Mouse (Mus musculus) adrenal gland, postnatal 36 days (tissue): ENCODE data around the gene Ece1. TPM values are rescaled to one million over a fixed set of nuclear protein-coding genes. Genes with fewer than 3 reads are reported as not detected.

Experiments
- DNase-seq, 2 experiments: peaks; one replicate each; pipeline ENCODE4 v3.0.0; 2021; ENCODE audit warnings: mixed read lengths in 1 of 2
- total RNA-seq, 2 experiments: library from RNA; stranded (reverse); gene quantifications; 2 replicates each; pipeline ENCODE4 v1.2.3; 2021

Ece1 gene
- total RNA-seq, 2 experiments from 2014 or later, result 256 to 280 TPM

DNA sequence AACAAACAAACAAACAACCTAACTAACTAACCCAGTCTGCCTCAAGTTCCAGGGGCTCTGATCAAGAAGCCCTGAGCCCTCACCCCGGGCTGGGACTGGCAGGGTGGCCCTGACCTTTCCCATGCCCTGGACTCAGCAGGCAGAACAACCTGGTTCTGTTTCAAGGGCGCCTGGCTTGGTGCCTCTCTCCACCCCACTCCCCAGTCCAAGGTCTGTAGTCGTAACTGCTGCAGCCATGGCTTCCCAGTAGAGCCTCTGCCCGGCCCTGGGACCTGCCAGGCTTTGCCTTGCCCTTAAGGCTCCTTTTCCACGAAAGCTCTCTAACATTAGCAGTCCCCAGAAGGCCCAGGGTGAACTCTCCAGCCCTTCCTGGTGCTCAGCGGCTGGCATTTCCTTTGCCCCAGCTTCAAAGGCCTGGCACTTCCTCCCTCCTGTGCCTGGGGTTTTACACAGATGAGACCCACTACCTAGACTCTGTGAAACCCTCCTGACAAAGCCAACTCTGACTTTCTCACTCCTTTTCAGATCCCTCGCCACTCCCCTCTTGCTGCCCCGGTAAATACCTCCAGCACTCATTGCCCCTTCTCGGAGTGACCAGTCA lies 6.2 kb upstream of the Ece1 start:
- DNase-seq, result peak; percentile 94

GRCm38 (mm10) chr4:137857116-137857515 lies 4.9 kb upstream of the Ece1 start:
- DNase-seq, result peak; percentile 69 to 75

- DNase-seq, result no peak
These were observed 3.7 kb upstream of the Ece1 start for GRCm38 (mm10) chr4:137858371-137858770.

DNA sequence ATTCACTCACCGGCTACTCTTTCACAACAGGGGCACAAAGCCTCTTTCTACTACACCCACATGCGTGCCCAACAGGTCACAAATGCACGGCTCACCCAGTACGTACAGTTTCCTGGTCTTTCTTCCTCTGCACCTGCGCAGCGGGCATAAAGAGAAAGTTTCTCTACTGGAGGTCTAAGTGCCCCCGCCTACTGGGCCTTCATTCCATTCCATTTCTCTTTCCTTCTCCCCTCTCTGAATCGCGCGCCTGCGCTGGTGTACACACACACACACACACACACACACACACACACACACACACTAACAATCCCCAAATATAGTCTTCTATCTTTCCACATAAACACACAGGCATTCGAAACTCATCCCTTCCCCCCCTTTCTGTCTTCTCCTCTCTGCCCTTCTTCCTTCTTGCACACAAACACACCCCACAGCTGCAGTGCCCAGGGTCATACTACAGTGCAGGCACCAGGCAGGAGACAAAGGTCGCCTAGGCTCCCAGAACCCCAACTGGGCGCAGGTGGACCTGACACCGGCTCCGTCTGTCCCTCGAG lies 501 bp upstream of the Ece1 start:
- peak in 1 of 2 experiments; percentile 49 for DNase-seq

GRCm38 (mm10) chr4:137862516-137863240 lies 641 bp downstream of the Ece1 start:
- DNase-seq, result peak; percentile 68 to 81

DNA sequence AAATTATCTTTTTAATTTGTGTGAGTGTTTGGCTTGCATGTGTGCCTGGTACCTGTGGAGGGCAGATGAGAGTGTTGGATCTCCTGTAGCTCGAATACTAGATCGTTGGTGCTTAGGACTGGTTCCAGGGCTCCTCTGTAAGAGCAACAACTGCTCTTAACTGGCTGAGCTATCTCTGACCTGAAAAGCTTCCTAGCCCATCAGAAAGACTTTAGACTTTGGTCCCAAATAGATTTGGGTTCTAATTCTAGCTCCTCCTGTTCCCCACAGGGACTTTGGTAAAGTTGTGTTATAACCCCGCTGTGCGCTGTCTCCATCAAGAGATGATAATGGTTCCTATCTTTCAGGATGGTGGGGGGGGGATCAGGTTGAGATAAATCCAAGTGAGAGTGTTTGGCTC lies 2.0 kb downstream of the Ece1 start:
- DNase-seq, result no peak

DNA sequence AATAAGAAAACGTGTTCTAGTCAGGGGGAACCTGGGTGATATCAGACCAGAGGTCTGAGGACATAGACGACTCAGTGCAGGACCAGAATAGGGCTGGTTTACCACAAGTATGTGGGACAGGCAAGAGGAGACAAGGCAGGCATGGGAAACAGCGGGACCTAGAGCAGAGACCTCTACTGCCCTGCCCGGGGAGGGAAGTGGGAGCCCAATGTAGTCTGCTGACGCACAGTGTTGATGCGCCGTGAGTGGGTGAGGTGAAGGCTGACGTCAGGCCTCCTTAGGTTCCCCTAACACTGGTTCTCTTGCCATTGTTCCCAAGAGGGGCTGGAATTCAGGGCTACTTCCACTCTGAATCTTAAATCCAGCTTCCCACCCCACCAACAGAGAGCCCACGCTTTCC lies 2.7 kb downstream of the Ece1 start:
- no peak for DNase-seq

DNA sequence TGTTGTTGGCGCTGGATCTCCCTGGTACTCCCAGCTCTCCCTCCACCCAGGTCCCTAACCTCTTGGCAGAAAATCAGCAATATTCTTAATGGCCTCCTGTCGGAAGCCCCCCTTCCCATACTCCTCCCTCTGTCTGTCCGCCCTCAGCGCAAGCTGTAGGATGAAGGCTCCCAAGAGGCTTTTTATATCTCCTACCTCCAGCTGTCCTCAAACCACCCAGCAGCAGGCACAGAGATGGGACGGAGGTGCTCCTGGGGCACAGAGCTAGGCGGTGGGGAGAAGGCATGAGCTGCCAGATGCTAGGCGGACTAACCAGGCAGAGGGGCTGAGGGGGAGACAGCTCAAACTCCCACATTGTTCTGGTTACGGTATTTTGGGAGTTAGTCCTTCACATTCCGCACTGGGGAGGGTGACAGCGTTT lies 3.2 kb downstream of the Ece1 start:
- DNase-seq, result no peak

- DNase-seq, result peak in 1 of 2 experiments; percentile 57
These were observed 4.3 kb downstream of the Ece1 start for GRCm38 (mm10) chr4:137866206-137866863.

DNA sequence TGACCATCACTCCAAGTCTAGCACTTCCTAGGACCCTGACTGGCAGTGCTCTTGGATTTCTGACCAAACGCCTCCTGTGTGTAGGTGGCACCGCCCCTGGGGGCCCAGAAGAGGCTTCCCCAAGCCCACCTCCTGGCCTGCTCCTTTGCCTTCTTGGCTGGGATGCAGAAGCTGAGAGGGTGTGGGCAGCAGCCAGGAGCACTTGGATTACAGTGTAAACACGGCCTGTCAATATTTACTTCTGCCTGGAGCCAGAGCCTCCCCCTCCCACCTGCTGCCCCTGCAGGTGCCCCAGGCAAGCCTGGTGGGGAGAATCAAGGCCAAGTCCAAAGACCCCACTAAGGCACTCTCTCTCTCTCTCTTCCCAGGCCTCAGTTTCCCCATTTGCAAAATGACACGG lies 5.2 kb downstream of the Ece1 start:
- DNase-seq, result no peak

GRCm38 (mm10) chr4:137867675-137868257 lies 5.7 kb downstream of the Ece1 start:
- DNase-seq, result peak; percentile 77 to 80

- DNase-seq, result peak in 1 of 2 experiments; percentile 44
These were observed 7.7 kb downstream of the Ece1 start for GRCm38 (mm10) chr4:137869667-137870274.

- DNase-seq, result peak in 1 of 2 experiments; percentile 40
These were observed 8.9 kb downstream of the Ece1 start for GRCm38 (mm10) chr4:137870979-137871378.

DNA sequence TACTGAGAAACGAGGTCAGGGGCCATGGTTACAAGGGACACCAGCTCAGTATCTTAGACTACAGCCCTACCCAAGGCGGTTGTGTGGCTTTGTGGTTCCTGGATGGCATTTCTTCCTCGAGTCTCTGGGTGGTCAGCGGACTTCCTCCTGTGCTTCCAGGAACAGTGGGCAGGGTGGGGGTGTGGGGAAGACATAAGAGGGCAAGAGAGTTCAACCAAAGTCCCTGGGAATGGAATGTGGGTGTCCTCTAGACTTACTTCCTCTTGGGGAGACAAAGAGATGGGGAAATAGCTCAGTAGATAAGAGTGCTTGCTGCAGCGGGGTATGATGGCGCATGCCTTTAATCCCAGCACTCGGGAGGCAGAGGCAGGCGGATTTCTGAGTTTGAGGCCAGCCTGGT lies 9.4 kb downstream of the Ece1 start:
- DNase-seq, result no peak

GRCm38 (mm10) chr4:137874337-137874736 lies 12.3 kb downstream of the Ece1 start:
- no peak for DNase-seq

GRCm38 (mm10) chr4:137874826-137875225 lies 12.8 kb downstream of the Ece1 start:
- no peak for DNase-seq

- peak; percentile 66 for DNase-seq
These were observed 13.5 kb downstream of the Ece1 start for GRCm38 (mm10) chr4:137875466-137876092.

- DNase-seq, result no peak
These were observed 14.8 kb downstream of the Ece1 start for GRCm38 (mm10) chr4:137876834-137877233.

DNA sequence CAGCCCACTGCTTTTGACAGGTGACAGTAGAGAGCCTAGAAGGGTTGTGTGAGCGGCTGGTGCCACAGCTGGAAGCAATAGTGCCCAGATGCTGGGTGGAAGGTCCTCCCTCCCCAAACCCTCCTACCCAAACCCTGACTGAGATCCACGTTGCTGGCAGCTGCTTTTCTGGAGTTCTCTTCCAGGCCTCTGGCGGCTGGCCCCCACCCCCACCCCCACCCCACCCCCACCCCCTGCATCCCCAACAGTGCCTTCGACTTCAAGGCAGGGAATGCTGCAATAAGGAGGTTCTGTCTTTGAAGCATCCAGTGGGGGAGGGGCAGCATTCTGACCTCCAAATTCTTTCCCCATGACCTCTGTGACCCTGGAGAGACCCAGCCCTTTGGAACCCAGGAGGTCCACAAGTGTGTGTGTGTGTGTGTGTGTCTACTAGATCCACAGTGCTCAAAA lies 15.4 kb downstream of the Ece1 start:
- no peak for DNase-seq

- DNase-seq, result peak; percentile 73 to 77
These were observed 17.5 kb downstream of the Ece1 start for GRCm38 (mm10) chr4:137879383-137880156.

DNA sequence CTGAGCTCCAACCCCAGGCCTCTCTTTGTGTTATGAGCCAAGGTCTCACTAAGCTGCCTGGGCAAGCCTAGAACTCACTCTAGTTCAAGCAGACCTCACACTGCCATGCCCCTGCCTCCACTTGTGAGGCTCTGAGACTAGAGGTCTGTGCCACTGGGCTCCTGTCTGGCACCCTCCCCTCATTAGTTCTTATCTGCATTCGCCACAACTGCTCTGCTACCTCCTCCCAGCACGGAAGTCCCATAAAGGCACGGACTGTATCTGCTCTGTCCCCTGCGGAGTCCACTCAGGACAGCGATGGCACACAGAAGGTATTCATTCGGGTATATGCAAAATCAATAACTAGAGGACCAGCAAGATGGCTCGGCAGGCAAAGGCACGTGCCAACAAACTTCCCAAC lies 19.4 kb downstream of the Ece1 start:
- DNase-seq, result no peak
